In the genomic region with DNA sequence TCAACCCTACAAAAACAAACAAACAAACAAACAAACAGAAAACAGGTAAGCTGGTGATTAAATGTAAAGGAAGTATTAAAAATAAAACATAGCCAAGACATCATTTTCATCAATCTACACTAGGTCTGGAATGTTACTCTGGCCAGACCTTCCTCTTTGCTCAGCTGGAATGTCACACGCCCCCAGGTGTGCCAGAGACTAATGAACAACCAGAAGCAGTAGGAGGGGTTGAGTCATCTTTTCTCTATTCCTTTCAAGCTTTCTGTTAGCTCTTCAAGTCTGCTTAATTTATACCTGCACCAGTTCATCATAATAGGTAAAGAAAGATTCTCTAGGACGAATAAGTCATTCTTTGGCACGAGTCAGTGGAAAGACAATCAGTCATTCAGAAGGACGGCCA, we compare ENCODE assay signal across 8 mouse cellular contexts. TPM values are rescaled to one million over a fixed set of nuclear protein-coding genes. Genes with fewer than 3 reads are reported as not detected.
DNase-seq lines count a peak whose midpoint lies in the region; ATAC-seq and TF ChIP-seq lines count a peak whose summit lies in the region.

No protein-coding gene starts in this region.

- peak overlapping the region; percentile 92 for H3K9ac ChIP-seq in heart, embryonic 15.5 days
- peak overlapping the region; percentile 70 for H3K9ac ChIP-seq in heart, postnatal 0 days (replicated peaks; ENCODE audit: low read depth, low read length)
- H3K9ac ChIP-seq in midbrain, embryonic 11.5 days (ENCODE audit: low read length) = peak overlapping the region; percentile 83

- WGBS in heart, embryonic 15.5 days = 25% methylated on average over 4 of the region's 4 CpGs
- 24% methylated on average over 4 of the region's 4 CpGs for WGBS in heart, postnatal 0 days
- WGBS in midbrain, embryonic 11.5 days = 41% methylated on average over 4 of the region's 4 CpGs

- H3K4me3 ChIP-seq in heart, embryonic 15.5 days = peak overlapping the region; percentile 97
- H3K4me3 ChIP-seq in heart, postnatal 0 days (ENCODE audit: low read depth, low read length) = peak overlapping the region; percentile 71
- peak overlapping the region; percentile 82 for H3K4me3 ChIP-seq in midbrain, embryonic 11.5 days (ENCODE audit: low read depth, low read length)

- H3K36me3 ChIP-seq in heart, embryonic 15.5 days = peaks cover 31% of the 10 kb centered on the region
- H3K36me3 ChIP-seq in heart, postnatal 0 days (replicated peaks; ENCODE audit: control insufficient read depth, insufficient read depth, low read length) = peaks cover 40% of the 10 kb centered on the region
- peaks cover 4% of the 10 kb centered on the region; the same call in 1 of the 2 replicates for H3K36me3 ChIP-seq in midbrain, embryonic 11.5 days (ENCODE audit: control insufficient read depth, insufficient read depth, low read length)

- no peaks in the 10 kb centered on the region for H3K27me3 ChIP-seq in heart, embryonic 15.5 days
- H3K27me3 ChIP-seq in heart, postnatal 0 days (ENCODE audit: control insufficient read depth, insufficient read depth, low read length) = no peaks in the 10 kb centered on the region
- H3K27me3 ChIP-seq in midbrain, embryonic 11.5 days (ENCODE audit: control insufficient read depth, insufficient read depth, low read length) = no peaks in the 10 kb centered on the region

- no peaks in the 10 kb centered on the region for H3K9me3 ChIP-seq in heart, embryonic 15.5 days (replicated peaks)
- H3K9me3 ChIP-seq in heart, postnatal 0 days (replicated peaks; ENCODE audit: control insufficient read depth, low read length) = no peaks in the 10 kb centered on the region
- no peaks in the 10 kb centered on the region for H3K9me3 ChIP-seq in midbrain, embryonic 11.5 days (ENCODE audit: control insufficient read depth, low read length)

- no peak for TF ChIP-seq EP300 in heart, postnatal 0 days (IDR thresholded peaks at IDR 0.05; ENCODE audit: low read depth)

- ATAC-seq in heart, embryonic 15.5 days (replicated peaks; ENCODE audit: insufficient number of reproducible peaks, insufficient read depth, low FRiP score, low read depth) = no peak
- no peak for ATAC-seq in heart, postnatal 0 days (ENCODE audit: insufficient read depth, low read depth)
- no peak for ATAC-seq in midbrain, embryonic 11.5 days (ENCODE audit: low FRiP score)

- TF ChIP-seq CTCF in heart, postnatal 0 days (IDR thresholded peaks at IDR 0.05; ENCODE audit: low read depth) = no peak

- H3K27ac ChIP-seq in heart, embryonic 15.5 days = peak overlapping the region; percentile 85
- H3K27ac ChIP-seq in heart, postnatal 0 days (ENCODE audit: low read depth) = peak overlapping the region; percentile 71; the same call in 1 of the 2 replicates
- H3K27ac ChIP-seq in midbrain, embryonic 11.5 days (ENCODE audit: low read depth, low read length) = no peak overlapping the region

- peaks cover 14% of the 10 kb centered on the region for H3K4me1 ChIP-seq in heart, embryonic 15.5 days (replicated peaks)
- H3K4me1 ChIP-seq in heart, postnatal 0 days (ENCODE audit: control insufficient read depth, insufficient read depth) = peaks cover 12% of the 10 kb centered on the region
- H3K4me1 ChIP-seq in midbrain, embryonic 11.5 days (ENCODE audit: control insufficient read depth, insufficient read depth, low read length) = peaks cover 9% of the 10 kb centered on the region

- peak overlapping the region; percentile 89 for H3K4me2 ChIP-seq in heart, embryonic 15.5 days
- H3K4me2 ChIP-seq in heart, postnatal 0 days (ENCODE audit: low read depth, low read length) = peak overlapping the region; percentile 67
- peak overlapping the region; percentile 80 for H3K4me2 ChIP-seq in midbrain, embryonic 11.5 days

- DNase-seq in heart, adult 8-10 months (ENCODE audit: low spot score) = no peak
- peak; percentile 9 for DNase-seq in MN1 (ENCODE audit: low spot score)
- no peak for DNase-seq in heart, postnatal 0 days (ENCODE audit: low spot score)
- DNase-seq in midbrain, embryonic 11.5 days (ENCODE audit: low spot score, missing footprints) = no peak
- no peak for DNase-seq in adrenal gland, postnatal 25 days
- no peak for DNase-seq in adrenal gland, adult 18-20 months (ENCODE audit: low spot score in 2 of 2)
- no peak for DNase-seq in layer of hippocampus, postnatal 36 days

RNA-seq across cellular contexts. Expression of a gene that starts 1.0 kb away (rescaled TPM):
- polyA plus RNA-seq in heart, embryonic 15.5 days (2015; fragmentation: Nextera tagmentation; extraction: Ambion mirVana) = 83.0 and 93.8 TPM in 2 replicates
- 10 to 100 TPM; 42.0 to 52.1 (median 42.9) TPM for total RNA-seq in heart, adult 8-10 months (2022)
- total RNA-seq in heart, postnatal 0 days (2014; rRNA removed; ENCODE audit: low replicate concordance) = 60.3 and 112 TPM in 2 replicates
- 90.3 and 90.8 TPM in 2 replicates for polyA plus RNA-seq in heart, postnatal 0 days (2015; fragmentation: Nextera tagmentation; extraction: Ambion mirVana)
- 116 and 125 TPM in 2 replicates for polyA plus RNA-seq in midbrain, embryonic 11.5 days (2014; fragmentation: Nextera tagmentation; extraction: Ambion mirVana)
- total RNA-seq in adrenal gland, postnatal 25 days (2021) = 147 and 161 TPM in 2 replicates
- 100 to 1,000 TPM; 112 to 165 TPM for total RNA-seq in adrenal gland, adult 18-20 months (2021)
- total RNA-seq in layer of hippocampus, postnatal 36 days (2021) = 10 to 100 TPM; 71.4 to 80.0 TPM

RNA-seq across cellular contexts. Expression of a gene that starts 24.3 kb away (rescaled TPM):
- polyA plus RNA-seq in heart, embryonic 15.5 days (2015; fragmentation: Nextera tagmentation; extraction: Ambion mirVana) = 1.0 and 1.3 TPM in 2 replicates
- 1 to 10 TPM in 2 of 4 experiments, under 1 TPM in 2; 0.82 to 2.5 (median 1.4) TPM for total RNA-seq in heart, adult 8-10 months (2022)
- 4.9 and 7.6 TPM in 2 replicates for total RNA-seq in heart, postnatal 0 days (2014; rRNA removed; ENCODE audit: low replicate concordance)
- 2.3 TPM in 2 replicates for polyA plus RNA-seq in heart, postnatal 0 days (2015; fragmentation: Nextera tagmentation; extraction: Ambion mirVana)
- polyA plus RNA-seq in midbrain, embryonic 11.5 days (2014; fragmentation: Nextera tagmentation; extraction: Ambion mirVana) = 1.4 and 1.5 TPM in 2 replicates
- total RNA-seq in adrenal gland, postnatal 25 days (2021) = 1.1 and 1.7 TPM in 2 replicates
- 1 to 10 TPM; 2.0 to 2.6 TPM for total RNA-seq in adrenal gland, adult 18-20 months (2021)
- 1 to 10 TPM in 1 of 2 experiments, under 1 TPM in 1; 0.80 to 1.2 TPM for total RNA-seq in layer of hippocampus, postnatal 36 days (2021)

RNA-seq across cellular contexts. Expression of a gene that starts 33.7 kb away (rescaled TPM):
- 551 and 562 TPM in 2 replicates for polyA plus RNA-seq in heart, embryonic 15.5 days (2015; fragmentation: Nextera tagmentation; extraction: Ambion mirVana)
- total RNA-seq in heart, adult 8-10 months (2022) = 1,000 to 10,000 TPM; 1,332 to 1,570 (median 1,418) TPM
- 401 and 402 TPM in 2 replicates for total RNA-seq in heart, postnatal 0 days (2014; rRNA removed; ENCODE audit: low replicate concordance)
- polyA plus RNA-seq in heart, postnatal 0 days (2015; fragmentation: Nextera tagmentation; extraction: Ambion mirVana) = 912 and 960 TPM in 2 replicates
- polyA plus RNA-seq in midbrain, embryonic 11.5 days (2014; fragmentation: Nextera tagmentation; extraction: Ambion mirVana) = 227 and 233 TPM in 2 replicates
- total RNA-seq in adrenal gland, postnatal 25 days (2021) = 591 and 621 TPM in 2 replicates
- 100 to 1,000 TPM; 720 to 882 TPM for total RNA-seq in adrenal gland, adult 18-20 months (2021)
- total RNA-seq in layer of hippocampus, postnatal 36 days (2021) = 100 to 1,000 TPM; 300 to 323 TPM

RNA-seq across cellular contexts. Expression of a gene that starts 33.7 kb away (rescaled TPM):
- 43.9 and 51.2 TPM in 2 replicates for polyA plus RNA-seq in heart, embryonic 15.5 days (2015; fragmentation: Nextera tagmentation; extraction: Ambion mirVana)
- total RNA-seq in heart, adult 8-10 months (2022) = 10 to 100 TPM; 45.4 to 51.8 (median 48.5) TPM
- 6.4 and 7.2 TPM in 2 replicates for total RNA-seq in heart, postnatal 0 days (2014; rRNA removed; ENCODE audit: low replicate concordance)
- polyA plus RNA-seq in heart, postnatal 0 days (2015; fragmentation: Nextera tagmentation; extraction: Ambion mirVana) = 43.5 and 46.5 TPM in 2 replicates
- polyA plus RNA-seq in midbrain, embryonic 11.5 days (2014; fragmentation: Nextera tagmentation; extraction: Ambion mirVana) = 58.2 and 61.9 TPM in 2 replicates
- total RNA-seq in adrenal gland, postnatal 25 days (2021) = 52.4 and 57.8 TPM in 2 replicates
- 10 to 100 TPM; 55.4 to 66.8 TPM for total RNA-seq in adrenal gland, adult 18-20 months (2021)
- total RNA-seq in layer of hippocampus, postnatal 36 days (2021) = 10 to 100 TPM; 89.6 to 91.1 TPM

RNA-seq across cellular contexts. Expression of a gene that starts 47.4 kb away (rescaled TPM):
- 8.4 and 10.2 TPM in 2 replicates for polyA plus RNA-seq in heart, embryonic 15.5 days (2015; fragmentation: Nextera tagmentation; extraction: Ambion mirVana)
- total RNA-seq in heart, adult 8-10 months (2022) = 10 to 100 TPM; 82.4 to 97.3 (median 86.2) TPM
- 25.5 and 26.0 TPM in 2 replicates for total RNA-seq in heart, postnatal 0 days (2014; rRNA removed; ENCODE audit: low replicate concordance)
- polyA plus RNA-seq in heart, postnatal 0 days (2015; fragmentation: Nextera tagmentation; extraction: Ambion mirVana) = 25.2 and 32.2 TPM in 2 replicates
- polyA plus RNA-seq in midbrain, embryonic 11.5 days (2014; fragmentation: Nextera tagmentation; extraction: Ambion mirVana) = not detected in 2 replicates
- 0.24 and 0.43 TPM in 2 replicates for total RNA-seq in adrenal gland, postnatal 25 days (2021)
- under 1 TPM; 0.36 to 0.45 TPM for total RNA-seq in adrenal gland, adult 18-20 months (2021)
- not detected for total RNA-seq in layer of hippocampus, postnatal 36 days (2021)
